Mouse (Mus musculus) spleen, postnatal 10 days (tissue): ENCODE measurements around the gene Eftud2.
A peak's percentile ranks its signal among the peaks of the same experiment; 100 is the strongest.

Experiments used
- DNase-seq, 2 experiments: peaks; one replicate each; pipeline ENCODE4 v3.0.0; 2021 to 2022; ENCODE audit warnings: low spot score in 2 of 2

Gene Eftud2

GRCm38 (mm10) chr11:102880585-102881313, at the start of gene Eftud2, which contains the start of gene Ccdc103:
TSS of gene Eftud2 (minus strand) at chr11:102880985.
TSS of gene Ccdc103 (plus strand) at chr11:102881204.
- peak; percentile 97 to 98 for DNase-seq

GRCm38 (mm10) chr11:102925351-102925717, 44.5 kb upstream of the Eftud2 start:
- DNase-seq: peak in 1 of 2 experiments; percentile 83

GRCm38 (mm10) chr11:102924557-102925350, 44.0 kb upstream of the Eftud2 start, which contains the start of gene Kif18b:
TSS of gene Kif18b (minus strand) at chr11:102925124.
- peak; percentile 91 to 97 for DNase-seq

GRCm38 (mm10) chr11:102921491-102921890, 40.7 kb upstream of the Eftud2 start:
- DNase-seq: no peak

GRCm38 (mm10) chr11:102918077-102918476, 37.3 kb upstream of the Eftud2 start:
- no peak for DNase-seq

- no peak for DNase-seq
Measured at GRCm38 (mm10) chr11:102915380-102915779, 34.6 kb upstream of the Eftud2 start.

GRCm38 (mm10) chr11:102911376-102911775, 30.6 kb upstream of the Eftud2 start:
- no peak for DNase-seq

GRCm38 (mm10) chr11:102903654-102904053, 22.9 kb upstream of the Eftud2 start:
- no peak for DNase-seq

GRCm38 (mm10) chr11:102902107-102902506, 21.3 kb upstream of the Eftud2 start:
- DNase-seq: no peak

- no peak for DNase-seq
Measured at GRCm38 (mm10) chr11:102901199-102901598, 20.4 kb upstream of the Eftud2 start.

GRCm38 (mm10) chr11:102900763-102901162, 20.0 kb upstream of the Eftud2 start, which contains the start of gene Gfap:
TSS of gene Gfap (minus strand) at chr11:102900912.
- DNase-seq: peak; percentile 71 to 85

GRCm38 (mm10) chr11:102898408-102898807, 17.6 kb upstream of the Eftud2 start:
- DNase-seq: no peak

GRCm38 (mm10) chr11:102896641-102897040, 15.9 kb upstream of the Eftud2 start:
- DNase-seq: no peak

- peak; percentile 77 to 80 for DNase-seq
Measured at GRCm38 (mm10) chr11:102895779-102896178, 15.0 kb upstream of the Eftud2 start.

GRCm38 (mm10) chr11:102894716-102895115, 13.9 kb upstream of the Eftud2 start:
- DNase-seq: no peak

- peak; percentile 74 to 87 for DNase-seq
Measured at GRCm38 (mm10) chr11:102893015-102893651, 12.3 kb upstream of the Eftud2 start.

- DNase-seq: no peak
Measured at GRCm38 (mm10) chr11:102890096-102890495, 9.3 kb upstream of the Eftud2 start.

GRCm38 (mm10) chr11:102888135-102888534, 7.3 kb upstream of the Eftud2 start:
- no peak for DNase-seq

- DNase-seq: no peak
Measured at GRCm38 (mm10) chr11:102887433-102887832, 6.6 kb upstream of the Eftud2 start.

GRCm38 (mm10) chr11:102884616-102885219, 3.9 kb upstream of the Eftud2 start, which contains the start of gene Fam187a:
TSS of gene Fam187a (plus strand) at chr11:102885169.
- DNase-seq: no peak

- no peak for DNase-seq
Measured at GRCm38 (mm10) chr11:102881314-102882198, 771 bp upstream of the Eftud2 start.
